Mouse (Mus musculus) thymus, postnatal 0 days (tissue): ENCODE results near the gene Arid4b. TPM values are rescaled to one million over a fixed set of nuclear protein-coding genes. Genes with fewer than 3 reads are reported as not detected.

Experiments used
- DNase-seq: peaks from one replicate; pipeline ENCODE4 v3.0.0-alpha.2; 2015; ENCODE audit warnings: low spot score
- polyA plus RNA-seq: library from polyadenylated mRNA; unstranded; fragments of >200 nt; fragmentation: Nextera tagmentation; extraction: Ambion mirVana; gene quantifications from 2 replicates; pipeline ENCODE4 v1.2.1, GENCODE M21; 2015

The Arid4b gene
- polyA plus RNA-seq, 1 experiment from 2014 or later = 75.2 TPM

DNA sequence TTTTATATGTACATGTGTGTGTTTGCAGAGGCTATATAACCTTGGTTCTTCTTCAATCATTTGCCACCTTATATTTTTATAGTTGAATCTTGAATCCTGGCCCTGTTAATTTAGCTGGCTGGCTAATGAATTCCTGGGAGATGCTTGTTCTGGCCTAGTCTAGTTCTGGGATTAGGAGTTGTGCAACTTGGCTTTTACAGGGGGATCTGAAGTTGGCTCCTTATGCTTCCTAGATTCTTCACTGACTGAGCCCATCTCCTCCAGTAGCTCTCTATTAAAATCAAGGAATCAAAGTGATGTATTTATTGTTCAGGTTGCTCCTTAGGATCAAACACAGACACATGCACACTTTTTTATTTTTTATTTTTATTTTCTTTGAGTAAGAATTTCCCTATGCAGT lies 3.5 kb upstream of the Arid4b start:
- DNase-seq = no peak

DNA sequence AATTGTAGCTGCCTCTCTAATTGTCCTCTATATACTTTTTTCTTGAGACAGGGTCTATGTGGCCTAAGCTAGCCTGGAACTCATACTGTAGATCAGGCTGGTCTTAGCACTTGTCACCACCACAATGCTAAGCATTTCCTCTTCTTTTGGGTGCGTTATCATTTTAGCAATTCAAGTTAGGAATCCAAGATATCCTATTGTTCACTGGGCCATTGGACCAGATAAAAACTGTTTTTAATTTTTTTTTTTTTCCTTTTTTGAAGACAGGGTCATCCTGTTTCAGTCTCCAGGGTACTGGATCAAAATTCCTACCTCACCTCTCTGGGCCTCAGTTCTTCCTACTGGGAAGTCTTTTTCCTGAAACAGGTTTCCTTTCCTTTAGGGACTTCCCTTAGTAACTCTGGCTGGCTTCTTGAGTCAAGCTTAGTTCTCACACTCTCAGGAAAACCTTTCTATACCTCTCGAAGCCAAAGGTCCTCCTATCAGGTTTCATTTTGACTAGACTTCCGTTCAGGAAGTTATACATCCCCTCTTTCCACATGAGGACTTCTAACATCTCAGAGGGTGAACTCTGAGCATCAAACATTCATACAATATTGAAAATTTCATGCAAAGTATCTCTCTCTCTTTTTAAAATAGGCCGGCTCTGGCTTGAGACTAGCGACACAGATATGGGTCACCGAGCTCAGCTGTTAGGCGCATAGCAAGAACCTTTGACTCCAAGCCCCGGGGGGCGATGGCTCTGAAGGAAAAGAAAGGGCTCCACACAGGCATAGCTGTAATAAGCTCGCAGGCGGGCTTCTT lies 621 bp upstream of the Arid4b start:
- DNase-seq = no peak

DNA sequence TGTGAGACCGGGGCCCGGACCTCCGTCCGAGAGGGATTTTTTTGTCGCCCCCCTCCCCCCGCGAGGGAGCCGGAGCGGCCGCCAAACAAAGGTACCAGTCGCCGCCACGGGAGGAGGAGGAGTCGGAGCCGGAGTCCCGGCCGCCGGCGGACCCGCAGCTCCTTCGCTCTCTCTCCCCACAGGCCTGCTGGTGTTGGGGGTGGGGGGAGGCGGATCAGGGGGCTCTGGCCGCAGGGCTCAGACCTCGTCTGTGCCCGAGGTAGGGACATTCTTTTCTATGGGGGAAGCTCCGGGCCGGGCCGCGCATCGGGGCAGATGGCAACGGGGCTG lies 875 bp downstream of the Arid4b start:
- DNase-seq = no peak

DNA sequence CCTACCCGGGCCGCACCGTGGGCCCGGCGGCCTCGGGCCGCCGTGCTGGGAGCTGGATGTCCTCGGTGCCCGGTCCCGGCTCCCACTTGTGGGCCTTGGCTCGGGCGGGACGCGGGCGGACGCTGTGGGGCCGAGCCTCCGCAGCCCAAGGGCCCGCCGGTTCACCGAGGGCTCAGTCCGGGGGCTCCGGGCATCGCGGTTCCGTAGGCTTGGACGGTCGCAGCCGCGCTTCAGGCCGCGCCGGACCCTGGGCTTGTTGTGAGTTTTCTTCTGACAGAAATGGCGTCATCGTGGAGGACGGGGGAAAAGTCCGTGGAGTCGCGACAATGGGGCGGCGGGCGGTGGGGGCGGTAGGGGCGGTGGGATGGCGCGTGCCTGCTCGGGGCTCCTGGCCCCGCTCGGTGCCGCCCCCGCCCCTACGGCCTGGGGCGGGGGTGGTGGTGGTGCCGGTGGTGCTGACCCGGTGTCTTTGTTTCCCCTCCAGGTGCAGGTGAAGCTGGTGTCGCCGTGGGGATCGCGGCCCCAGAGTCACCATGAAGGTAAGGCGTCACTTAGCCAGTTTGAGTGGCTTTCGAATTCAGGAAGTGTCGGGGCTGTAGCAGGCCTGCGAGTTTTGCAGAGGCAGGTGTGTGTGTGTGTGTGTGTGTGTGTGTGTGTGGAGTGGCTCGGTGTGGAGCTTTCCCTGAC lies 1.5 kb downstream of the Arid4b start:
- DNase-seq = peak; percentile 62

DNA sequence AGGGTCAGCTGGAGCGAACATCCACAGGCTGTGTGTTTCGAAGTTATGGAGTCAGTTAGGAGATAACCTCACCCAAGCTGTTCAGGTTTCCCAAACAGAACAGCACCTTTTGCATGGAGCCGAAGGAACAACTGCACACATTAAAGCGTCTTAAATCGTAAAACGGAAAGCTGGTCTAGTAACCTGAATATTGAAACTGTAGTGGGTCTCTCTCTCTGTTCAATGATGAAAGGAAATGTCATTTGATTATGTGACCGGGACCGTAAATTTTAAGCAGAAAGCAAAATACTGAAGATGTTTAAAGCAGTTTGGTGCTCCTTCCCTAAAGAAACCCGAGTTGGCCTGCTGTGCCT lies 2.0 kb downstream of the Arid4b start:
- no peak for DNase-seq

DNA sequence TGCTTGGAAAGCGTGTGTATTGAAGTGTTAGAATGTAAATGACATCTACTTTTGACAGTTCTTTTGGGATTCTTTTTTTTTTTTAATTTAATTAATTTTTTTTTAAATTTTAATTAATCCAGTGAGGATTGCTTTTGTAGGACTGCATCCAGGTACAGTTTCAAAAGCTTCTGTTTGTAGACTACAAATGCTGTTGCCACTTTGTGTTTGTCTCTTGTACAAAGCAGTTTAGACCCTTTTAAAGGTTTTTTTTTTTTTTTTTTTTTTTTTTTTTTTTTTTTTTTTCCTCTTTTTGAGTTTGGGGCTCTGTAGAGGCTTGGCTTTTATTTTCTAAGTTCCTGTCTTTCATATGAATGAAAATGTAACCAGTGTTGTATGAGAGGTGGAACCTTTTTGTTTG lies 2.7 kb downstream of the Arid4b start:
- DNase-seq = no peak

DNA sequence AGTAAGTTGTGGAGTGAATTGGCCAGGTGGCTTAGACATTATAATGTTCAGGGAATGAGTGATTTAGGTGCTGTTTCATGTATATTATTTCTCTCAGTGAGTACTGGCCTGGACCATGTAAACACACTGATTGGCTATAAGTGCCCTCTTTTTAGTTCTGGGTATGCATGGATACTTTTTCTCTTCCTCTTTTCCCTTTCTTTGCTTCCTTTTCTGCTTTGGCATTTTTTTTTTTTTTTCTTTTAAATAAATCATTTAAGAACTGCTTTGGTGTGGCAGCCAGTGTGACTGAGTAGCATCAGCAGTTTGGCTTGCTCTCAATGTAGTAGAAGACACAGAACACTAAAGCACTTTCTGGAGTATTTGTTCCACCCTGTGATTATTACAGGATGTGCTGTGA lies 5.0 kb downstream of the Arid4b start:
- DNase-seq = no peak

DNA sequence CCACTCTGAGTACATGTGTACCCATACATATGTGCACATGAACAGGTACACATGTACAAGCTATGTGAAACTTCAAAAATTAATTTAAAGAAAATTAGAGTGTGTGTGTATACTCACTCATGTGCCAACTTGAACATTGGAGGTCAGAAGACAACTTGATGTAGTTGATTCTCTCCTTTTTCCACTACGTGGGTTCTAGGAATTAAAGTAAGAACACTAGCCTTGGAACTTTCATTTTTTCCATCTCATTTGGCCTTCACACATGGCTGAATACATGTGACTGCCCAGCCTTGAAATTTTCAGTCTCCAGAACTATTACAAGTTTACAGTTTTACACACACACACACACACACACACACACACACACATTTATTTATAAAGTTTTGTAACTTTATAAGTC lies 6.3 kb downstream of the Arid4b start:
- no peak for DNase-seq

DNA sequence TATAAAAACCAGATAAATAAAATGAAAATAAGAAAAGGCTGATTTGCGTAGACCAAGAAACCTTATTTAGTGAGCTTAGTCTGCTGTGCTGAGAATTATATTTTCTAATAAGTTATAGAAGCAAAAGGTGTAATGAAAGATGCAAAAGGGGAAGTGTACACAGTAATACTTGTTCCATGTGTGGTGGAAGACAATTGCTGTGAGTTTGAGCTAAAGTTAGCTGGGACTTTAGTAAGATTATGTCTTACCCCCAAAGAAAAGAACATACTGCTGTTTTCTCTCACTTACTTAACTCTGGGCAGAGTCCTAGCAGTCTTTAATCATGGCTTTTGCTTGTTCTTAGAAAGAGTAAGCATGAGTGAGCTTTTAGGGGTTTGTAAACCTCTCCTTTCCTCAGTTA lies 11.3 kb downstream of the Arid4b start:
- DNase-seq = no peak

DNA sequence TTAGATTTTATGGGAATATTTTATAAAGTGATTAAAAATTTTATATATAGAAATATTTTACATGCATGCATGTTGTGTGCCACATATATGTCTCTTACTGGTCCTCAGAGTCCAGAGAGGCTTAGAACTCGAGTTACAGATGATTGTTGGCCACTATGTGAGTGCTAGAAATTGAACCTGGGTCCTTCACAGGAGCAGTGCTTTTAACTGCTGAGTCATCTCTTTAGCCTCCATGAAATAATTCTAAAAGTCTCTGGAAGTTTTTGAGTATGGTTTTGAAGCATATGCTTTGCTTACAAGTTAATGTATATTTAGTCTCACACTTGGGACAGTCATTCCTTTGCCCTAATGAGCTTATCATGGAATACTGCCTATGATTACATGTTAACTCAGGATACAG lies 12.3 kb downstream of the Arid4b start:
- no peak for DNase-seq

DNA sequence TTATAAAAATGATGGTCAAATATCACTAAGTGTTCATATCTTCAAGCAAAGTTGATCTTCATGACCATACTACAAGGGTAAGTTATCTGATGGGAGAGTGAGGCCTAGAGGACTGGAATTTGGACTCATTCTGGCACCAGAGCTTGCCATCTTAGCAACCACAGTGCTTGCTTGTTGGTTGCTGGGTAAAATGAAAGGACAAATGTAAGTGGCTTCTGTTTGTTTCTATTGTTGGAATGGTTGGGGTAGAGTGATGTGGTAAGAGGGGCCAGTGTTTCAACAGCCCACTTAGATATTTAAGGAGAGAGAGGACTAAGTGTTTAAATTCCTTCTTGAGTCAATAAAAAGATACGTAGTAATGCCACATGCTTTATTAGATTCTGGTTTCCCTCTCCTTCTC lies 25.6 kb downstream of the Arid4b start:
- DNase-seq = no peak

DNA sequence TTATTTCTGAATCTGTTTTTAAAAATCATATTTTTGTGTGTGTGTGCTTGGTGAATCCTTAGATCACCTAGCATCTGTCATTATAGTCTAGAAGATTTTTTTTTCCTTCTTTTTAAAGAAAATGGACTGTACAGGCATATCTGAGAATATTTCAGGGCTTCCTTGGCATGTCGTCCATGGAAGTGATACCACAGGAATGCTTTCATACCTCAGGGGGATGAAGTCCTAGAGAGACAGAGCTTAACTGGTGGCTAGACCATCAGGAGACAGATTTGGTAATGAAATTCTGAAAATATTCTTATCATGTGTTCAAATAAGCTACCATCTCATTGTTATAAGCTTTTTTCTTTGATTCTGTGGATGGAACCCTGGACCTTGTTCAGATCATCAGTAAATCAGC lies 40.0 kb downstream of the Arid4b start:
- no peak for DNase-seq

DNA sequence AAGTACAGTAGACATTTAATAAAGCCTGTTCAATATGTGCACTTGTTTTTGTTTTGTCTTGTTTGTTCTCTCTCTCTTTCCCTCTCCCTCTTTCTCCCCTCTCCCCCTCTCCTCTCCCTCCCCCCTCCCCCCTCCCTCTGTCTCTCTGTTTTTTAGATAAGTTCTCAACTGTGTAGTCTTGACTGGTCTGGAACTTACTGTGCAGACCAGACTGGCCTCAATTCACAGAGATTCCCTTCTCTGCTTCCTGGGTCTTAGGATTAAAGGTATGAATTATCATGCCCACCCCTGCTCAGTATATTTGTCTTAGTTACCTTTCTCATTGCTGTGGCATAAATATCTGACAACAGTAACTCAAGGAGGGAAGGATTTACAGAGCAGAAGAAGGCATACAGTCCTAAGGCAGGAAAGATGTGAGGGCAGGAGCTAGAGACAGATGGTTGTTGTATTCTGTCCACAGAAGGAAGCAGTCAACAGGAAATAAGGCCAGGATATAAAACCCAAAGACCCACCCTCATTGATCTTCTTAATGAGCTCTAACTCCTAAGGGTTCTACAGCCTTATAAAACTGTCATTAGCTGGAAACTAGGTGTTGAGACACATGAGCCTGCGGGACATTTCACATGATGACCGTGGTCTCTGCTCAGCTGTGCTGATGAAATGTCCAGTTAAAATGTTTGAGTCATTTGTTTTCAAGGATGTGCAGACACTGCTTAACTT lies 47.3 kb downstream of the Arid4b start:
- no peak for DNase-seq

DNA sequence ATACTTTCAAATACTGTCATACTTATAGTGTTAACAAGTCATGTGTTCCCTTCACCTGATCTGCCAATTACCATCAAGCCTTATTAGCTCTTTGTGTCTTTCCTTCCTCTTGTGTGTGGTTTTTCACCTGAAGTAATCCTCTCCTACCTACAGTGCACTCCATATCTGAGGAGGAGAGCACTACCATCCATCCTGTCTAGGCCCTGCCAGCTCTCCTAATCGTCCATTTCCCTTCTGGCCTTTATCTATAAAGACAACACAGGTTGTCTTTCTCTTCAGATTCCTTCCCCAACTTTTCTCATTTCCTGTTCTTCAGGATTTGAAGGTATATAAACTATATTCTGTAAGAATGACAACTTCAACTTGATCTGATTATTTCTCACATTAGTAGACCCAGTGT lies 48.1 kb downstream of the Arid4b start:
- no peak for DNase-seq

DNA sequence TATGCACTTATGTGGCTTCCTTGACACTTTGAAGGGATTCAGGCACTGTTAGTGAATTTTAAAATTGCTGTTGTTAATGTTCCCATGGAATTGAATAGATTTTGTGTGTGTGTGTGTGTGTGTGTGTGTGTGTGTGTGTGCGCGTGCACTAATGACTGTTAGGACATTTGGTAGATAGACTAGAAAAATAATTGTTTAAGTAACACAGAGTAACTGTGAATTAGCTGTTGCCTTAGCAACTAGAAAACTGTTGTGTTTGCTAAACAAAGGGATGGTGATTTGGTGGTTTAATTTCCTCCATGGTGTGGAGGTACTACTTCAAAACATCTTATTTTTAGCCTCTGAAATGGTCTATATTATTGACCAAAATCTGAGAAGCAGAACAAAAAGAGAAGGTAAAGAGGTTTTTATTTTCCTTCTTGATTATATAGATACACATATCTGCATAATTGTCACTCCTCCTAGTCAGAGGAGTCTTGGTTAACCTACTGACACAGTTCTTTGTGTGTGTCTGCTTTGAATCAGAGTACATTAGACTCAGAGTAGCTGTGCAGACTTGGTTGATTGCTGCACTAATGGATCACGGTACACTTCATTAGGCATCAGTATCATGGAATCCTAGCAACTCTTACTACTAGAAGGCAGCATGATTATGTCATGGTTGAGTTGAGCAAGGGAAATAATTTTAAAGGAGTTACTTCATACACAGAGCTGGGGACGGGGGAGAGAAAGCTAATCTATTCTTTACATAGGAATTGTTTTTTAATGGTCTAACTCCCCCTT lies 50.9 kb downstream of the Arid4b start:
- no peak for DNase-seq

DNA sequence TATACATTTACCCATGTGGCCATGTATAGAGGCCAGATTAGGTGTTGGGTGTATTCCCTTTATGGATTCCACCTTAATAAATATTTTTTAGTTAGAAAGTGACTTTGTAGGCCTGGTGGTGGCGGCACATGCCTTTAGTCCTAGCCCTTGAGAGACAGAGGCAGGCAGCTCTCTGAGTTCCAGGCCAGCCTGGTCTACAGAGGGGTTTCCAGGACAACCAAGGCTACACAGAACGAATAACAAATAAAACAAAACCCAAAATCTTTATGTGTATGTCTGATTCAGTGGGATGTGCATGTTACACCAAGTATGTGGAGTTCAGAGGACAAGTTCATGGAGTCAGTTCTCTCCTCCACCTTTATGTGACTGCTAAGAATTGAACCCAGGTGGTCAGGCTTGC lies 52.8 kb downstream of the Arid4b start:
- no peak for DNase-seq

DNA sequence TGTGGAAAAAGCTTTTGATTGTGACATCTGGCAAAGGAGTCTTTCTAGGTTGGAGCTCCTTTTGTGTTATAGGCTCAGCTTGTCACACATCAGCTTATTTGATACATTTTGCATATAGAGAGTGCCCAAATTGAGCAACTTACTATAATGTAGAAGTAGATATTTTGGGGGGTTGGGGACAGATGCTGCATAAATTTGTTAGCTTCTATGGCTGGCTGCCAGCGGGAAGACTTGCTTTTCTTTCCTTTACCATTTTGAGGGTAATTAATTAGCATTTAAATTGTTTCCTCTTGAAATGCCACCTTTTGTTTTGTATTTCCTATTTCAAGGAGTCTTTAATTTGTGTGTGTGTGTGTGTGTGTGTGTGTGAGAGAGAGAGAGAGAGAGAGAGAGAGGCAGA lies 68.6 kb downstream of the Arid4b start:
- no peak for DNase-seq

DNA sequence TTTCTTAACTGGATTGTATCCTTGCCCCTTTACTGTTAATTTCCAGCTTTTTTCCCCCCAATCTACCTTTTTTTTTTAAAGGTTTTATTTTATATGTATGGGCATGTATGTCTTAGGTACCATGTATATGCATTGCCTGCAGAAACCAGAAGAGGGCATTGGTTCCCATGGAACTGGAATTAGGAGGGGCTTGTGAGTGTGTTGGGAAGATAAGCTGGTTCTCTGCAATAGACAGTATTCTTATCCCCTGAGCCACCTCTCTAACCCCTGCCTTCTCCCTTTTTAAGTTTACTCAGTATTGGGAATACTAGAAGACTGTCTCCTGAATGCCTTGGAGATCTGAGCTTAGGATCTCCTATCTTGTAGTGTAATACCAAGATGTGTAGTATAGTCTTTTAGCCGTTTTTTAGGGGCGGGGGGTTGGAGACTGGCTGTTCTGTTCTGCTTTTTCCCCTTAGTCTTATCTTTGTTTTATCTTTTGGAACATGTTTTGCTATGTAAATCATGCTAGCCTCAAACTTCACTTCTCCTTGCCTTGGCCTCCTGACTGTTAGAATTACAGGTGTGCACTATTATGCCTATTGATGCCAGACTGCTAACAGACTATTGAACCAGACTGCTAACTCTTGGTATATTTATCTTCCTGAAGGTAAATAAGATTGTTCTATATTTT lies 79.4 kb downstream of the Arid4b start:
- no peak for DNase-seq

DNA sequence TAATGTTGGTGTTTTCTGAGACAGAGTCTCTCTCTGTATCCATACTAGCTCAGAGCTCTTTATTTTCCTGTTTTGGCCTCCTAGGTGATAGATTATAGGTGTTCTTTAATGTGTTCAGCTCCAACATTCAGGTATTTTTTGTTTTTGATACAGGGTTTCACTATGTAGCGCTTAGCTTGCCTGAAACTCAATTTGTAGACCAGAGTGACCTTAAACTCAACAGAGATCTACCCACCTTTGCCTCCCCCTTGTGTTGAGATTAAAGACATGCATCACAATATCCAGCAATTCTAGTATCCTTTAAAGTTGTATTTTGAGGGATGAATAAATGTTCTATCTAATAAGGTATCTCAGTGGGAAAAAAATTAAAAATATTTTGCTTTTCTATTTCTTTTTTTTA lies 115.0 kb downstream of the Arid4b start:
- DNase-seq = peak; percentile 16

DNA sequence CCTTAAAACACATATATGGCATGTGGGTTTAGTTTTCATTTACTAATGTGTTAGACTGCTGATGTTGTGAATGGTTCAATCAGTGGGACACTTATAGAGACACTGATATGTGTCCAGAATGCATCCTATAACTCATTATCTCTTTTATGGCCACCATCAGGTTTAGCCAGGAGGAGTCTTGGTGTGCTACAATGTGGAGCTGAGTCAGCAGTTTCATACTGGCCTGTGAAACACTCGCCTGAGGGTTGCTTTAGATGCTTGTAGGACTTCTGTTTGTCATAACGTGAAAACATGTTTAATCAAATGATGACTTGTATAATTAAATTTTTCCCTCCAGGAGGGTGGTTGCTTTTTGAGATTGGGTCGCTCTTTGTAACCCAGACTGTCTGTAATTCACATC lies 116.6 kb downstream of the Arid4b start:
- DNase-seq = no peak

DNA sequence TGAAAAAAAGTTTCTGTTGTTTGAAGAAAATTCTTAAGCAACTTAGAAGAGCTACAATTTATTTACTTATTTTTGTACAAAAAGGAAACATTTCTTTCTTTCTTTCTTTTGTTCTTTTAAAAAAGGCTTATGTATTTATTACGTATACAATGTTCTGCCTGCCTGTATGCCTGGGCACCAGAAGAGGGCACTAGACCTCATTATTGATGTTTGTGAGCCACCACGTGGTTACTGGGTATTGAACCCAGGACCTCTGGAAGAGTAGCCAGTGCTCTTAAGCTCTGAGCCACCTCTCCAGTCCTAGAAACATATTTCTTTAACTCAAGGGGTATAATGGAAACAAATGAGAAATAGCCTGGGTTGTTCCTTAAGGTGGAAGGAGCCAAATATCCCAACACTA lies 182.9 kb downstream of the Arid4b start:
- DNase-seq = no peak
